Mouse (Mus musculus): ENCODE results near the gene Plekho2.
A peak's percentile ranks its signal among the peaks of the same experiment; 100 is the strongest.

Plekho2 gene

DNA sequence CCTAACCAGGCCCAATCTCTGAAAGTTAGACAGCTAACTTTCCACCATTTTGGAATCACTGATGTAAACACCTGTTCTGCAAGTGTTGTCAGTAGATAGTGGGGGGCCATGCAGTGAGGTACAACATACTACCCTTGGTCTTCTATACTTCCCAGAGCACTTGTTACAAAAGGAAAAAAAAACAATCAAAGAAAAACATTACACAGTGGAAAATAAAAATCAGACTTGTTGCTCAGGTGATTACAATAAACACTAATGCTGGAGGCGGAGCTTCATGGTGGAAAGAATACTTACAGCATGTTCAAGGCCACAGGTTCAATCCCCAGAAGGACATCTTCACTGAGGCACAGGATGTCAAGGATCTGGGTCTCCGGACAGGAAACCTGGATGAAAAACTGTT lies 27.1 kb downstream of the Plekho2 start:
- no peak for DNase-seq (ENCODE audit: low spot score)

DNA sequence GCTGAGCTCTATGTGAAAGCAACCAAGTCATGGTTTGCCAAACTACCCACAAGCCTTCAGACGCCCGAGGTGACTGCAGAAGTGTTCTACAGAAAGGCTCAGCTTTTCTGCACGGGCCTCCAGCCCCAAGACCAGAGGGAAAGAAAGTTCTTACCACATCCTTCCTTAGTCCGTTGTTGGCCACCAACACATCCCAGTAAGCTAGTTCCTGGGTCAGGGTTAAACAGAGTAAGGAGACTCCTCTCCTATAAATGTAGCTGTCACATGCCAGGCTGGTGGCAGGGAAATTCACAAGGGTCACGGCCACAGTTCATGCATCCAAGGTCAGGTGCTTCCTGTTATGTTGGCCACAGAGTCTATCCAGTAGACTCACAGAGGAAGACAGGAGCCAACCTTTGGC lies 27.7 kb downstream of the Plekho2 start:
- no peak for DNase-seq (ENCODE audit: low spot score)

DNA sequence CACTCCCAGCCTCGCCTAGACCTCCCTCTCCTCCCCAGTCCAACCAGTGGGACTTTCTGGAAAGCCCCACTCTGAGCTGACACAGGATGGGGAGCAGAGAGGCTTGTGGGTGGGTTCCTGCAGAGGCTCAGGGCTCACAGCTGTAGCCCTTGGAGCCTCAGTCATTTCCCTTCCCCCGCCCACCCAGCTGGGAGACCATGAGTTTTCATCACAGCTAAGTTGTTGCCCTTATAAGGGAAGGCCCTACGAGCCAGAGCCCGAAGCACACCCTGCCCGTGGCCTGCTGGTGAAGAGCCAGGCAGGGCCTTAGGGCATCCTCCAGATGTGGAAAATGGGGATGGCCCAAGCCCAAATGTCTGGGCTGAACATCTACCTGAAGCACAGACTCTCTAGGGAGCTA lies 28.8 kb downstream of the Plekho2 start:
- peak; percentile 74 for DNase-seq (ENCODE audit: low spot score)

DNA sequence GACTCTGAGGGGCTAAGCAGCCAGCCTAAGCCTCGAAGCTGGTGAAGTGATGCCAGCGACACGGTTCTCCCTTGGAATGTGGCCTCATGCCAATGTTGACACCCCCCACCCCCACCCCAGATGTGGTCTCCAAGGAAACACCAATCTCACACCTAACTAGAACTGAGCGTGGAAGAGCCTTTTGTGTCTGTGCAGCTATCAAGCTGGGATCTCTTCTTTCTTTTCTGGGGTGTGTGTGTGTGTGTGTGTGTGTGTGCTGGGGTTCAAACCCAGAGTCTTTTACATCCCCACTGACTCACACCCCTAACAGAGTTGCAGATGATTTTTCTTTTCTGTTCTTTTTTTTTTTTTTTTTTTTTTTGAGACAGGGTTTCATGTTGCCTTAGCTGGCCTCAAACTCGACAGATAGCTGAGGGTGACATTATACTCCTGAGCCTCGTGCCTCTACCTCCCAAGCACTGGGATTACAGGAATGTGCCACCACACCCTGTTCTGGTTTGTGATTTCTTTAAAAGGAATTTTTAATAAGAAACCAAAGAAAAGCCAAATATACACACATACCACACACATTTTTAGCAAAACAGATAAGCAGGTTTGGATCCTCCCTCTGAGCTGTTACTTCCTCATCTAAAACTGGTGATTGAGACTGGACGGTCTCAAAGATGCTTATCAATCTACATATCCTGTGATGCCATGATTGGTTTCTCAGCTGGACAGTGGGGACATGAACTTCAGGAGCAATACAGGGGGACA lies 29.6 kb downstream of the Plekho2 start:
- DNase-seq (ENCODE audit: low spot score), result no peak

DNA sequence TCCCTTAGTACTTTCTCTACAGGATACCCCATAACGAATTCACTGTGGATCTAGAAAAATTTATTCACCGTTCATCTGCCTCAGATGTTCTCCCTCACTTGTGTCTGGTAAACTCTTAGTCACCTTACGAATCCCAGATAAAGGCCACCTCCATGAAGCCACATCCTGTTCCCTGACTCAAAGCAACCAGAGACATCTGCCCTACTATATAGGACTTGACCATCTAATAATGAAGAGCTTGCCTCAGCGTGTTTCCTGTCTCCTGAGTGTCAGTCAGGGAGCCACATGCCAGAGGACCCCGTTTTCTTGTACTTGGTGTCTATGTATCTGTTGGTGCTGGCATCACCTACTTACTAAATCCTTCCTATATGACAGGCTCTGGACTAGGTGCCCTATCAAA lies 30.2 kb downstream of the Plekho2 start:
- no peak for DNase-seq (ENCODE audit: low spot score)

DNA sequence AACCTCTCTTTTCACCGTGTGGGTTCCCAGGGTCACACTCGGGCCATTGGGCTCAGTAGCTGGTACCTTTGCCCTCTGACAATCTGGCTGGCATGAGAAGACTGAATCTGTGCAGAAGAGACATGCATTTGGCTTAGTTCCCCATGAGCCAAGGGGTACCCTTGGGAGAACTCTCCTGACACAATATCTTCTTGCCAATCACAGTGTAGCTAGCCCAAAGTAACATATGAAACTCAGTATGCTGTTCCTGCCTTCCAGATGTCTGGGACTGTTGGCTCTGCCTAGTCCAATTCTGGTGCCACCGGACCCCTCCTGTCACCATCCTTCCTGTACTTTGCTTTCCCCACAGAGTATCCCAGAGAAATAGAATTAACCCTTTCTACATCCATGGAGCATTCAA lies 30.7 kb downstream of the Plekho2 start:
- no peak for DNase-seq (ENCODE audit: low spot score)

DNA sequence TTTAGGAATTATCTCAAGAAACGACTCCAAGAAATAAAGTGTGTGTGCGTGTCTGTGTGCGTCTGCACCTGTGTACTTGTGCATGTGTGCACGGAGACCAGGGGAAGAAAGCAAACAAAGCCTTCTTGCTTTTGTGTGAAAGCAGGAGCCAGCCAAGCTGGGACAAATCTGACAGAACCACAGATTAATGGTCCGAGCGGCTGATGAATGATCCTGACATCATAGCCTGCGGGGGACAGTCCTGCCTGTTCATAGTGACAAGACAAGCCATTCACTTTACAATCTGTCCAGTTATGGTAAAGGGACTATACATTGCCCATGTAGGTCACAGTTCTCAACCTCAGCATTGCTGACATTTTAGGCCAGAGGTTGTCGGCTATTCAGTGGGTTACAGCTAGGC lies 31.5 kb downstream of the Plekho2 start:
- no peak for DNase-seq (ENCODE audit: low spot score)

DNA sequence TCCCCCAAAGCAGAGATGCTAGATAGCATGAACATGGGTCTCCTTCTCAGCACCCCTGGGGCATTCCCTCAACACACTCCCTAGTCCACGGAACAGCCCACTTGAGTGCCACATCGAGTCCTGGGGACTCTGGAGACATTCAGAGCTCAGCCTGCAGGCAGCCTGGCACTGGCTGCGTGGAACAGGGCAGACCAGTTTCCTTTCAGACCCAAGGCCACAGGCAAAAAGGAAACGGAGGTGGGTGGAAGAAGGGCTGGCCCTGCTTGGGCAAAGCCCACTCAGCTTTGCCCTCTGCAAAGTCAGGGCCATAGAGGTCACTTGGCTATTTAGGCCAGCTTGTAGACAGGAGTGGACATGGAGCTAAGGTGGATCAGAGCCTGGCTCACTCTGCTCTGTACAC lies 32.0 kb downstream of the Plekho2 start:
- no peak for DNase-seq (ENCODE audit: low spot score)

DNA sequence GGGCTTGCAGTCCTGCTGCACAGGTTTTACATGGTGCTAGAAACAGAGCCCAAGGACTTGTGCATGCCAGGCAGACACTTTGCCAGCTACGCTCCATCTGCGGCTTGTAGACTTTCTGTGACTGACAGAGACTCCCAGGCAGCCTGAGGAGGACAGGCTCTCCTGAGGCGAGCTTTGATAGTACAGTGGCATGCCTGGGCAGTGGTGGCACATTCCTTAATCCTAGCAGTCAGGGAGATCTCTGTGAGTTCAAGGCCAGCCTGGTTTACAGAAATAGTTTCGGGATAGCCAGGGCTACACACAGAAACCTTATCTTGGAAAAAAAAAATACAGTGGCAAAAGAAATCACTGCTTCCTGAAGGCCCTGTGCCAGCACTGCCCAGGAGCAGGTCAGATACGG lies 32.7 kb downstream of the Plekho2 start:
- DNase-seq (ENCODE audit: low spot score), result no peak

DNA sequence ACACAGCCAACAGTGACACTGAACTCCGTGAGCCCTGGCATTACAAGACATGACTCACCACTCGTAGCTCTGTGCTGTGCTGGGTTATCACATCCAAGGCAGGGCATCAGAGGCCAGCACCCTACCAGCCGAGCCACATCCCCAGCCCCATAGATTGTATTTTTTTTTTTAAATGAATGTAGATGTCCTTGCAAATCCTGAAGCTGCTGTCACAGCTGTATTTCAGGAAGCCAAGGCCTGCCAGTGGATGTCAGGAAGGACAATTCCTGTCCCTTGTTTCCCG lies 33.5 kb downstream of the Plekho2 start:
- peak; percentile 69 for DNase-seq (ENCODE audit: low spot score)

- DNase-seq (ENCODE audit: low spot score), result no peak
Measured at GRCm38 (mm10) chr9:65545635-65546412, 34.0 kb downstream of the Plekho2 start.

- DNase-seq (ENCODE audit: low spot score), result no peak
Measured at GRCm38 (mm10) chr9:65542111-65542524, 37.7 kb downstream of the Plekho2 start.

- DNase-seq (ENCODE audit: low spot score), result peak; percentile 24
Measured at GRCm38 (mm10) chr9:65541126-65542068, 38.4 kb downstream of the Plekho2 start.

DNA sequence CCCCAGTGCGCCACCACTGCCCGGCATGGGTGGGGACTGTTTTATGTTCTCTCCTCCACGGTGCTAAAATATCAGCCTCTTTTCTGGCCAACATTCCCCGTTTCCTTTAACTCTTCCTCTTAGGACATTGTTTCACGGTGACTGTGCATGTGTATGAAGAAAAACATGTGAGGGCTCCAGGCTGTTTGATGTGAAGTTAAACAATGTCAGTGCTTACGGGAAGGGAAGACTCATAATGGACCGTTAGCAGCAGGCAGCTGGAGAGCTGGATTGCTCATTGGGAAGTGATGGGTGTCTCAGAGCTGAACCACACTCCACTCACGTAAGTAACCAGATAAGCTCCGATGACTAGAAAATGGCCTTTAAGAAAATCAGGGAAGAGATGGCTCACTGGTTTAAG lies 40.1 kb downstream of the Plekho2 start:
- DNase-seq (ENCODE audit: low spot score), result no peak

GRCm38 (mm10) chr9:65537901-65538630 lies 41.8 kb downstream of the Plekho2 start:
- DNase-seq (ENCODE audit: low spot score), result no peak

- DNase-seq (ENCODE audit: low spot score), result no peak
Measured at GRCm38 (mm10) chr9:65536491-65536890, 43.3 kb downstream of the Plekho2 start.

DNA sequence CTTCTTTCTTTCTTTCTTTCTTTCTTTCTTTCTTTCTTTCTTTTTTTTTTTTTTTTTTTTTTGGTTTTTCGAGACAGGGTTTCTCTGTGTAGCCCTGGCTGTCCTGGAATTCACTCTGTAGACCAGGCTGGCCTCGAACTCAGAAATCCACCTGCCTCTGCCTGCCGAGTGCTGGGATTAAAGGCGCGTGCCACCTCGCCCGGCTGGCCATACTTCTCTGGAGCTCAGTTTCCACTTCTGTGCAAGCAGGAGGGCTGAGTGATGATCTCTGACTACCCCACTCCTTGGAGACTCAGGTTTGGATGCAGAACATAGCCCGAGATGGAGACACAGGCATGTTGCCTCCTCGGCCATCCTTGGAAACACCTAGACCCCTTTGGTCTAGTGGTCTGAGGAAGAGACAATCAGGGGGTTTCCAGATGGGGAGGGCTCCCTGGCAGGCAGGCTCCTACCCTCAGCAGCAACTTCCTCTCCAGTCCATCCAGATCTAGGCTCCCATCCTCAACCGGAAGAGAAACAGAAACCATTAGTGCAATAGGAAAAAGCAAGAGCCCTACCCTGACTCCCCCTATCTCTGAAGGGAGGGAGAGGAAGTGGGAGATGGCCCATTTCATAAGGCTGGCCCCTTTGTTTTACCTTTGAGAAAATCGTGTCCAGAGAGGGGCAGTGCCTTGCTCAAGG lies 43.9 kb downstream of the Plekho2 start:
- DNase-seq (ENCODE audit: low spot score), result no peak

DNA sequence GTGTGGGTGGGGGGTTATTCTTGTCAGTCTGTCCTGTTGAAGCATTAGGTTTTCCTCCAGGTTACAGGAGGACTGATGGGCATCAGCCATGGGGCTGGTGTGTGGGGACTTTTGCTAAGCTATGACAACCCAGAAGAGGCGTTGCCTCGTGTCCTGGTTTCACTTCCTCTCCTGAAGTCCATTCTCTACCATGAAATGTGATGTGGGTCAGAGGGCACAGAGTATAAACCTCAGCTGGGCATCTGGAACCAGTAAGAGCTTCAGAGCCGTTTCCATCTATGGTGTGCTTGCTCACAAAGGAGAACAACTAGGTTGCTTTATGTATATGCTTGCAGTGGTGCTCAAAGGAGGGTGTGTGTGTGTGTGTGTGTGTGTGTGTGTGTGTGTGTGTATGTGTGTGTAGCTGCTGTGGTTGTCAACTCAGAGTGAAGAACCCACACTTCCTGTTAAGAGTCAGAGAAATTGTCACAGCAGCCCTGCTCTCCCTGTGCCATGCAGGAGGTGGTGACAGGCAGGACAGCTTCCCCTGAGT lies 44.6 kb downstream of the Plekho2 start:
- no peak for DNase-seq (ENCODE audit: low spot score)

DNA sequence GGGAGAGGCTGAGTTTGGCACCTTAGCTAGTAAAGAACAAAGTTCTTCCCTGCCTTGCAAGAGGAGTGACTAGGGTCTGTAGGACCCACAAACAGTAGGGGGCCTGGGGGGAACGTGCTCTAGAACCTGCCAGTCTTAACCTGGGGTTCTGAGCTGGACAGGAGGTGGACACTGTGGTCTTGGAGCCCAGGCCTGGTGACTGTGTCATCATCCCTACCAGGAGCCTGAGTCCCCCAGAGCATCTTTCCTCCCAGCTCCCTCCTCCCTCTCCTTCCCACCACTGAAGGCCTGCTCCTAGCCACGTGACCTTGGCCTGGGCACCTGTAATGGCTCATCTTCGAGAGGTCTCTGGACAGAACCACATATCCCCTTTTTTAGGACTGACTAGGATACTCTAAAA lies 45.7 kb downstream of the Plekho2 start:
- no peak for DNase-seq (ENCODE audit: low spot score)

DNA sequence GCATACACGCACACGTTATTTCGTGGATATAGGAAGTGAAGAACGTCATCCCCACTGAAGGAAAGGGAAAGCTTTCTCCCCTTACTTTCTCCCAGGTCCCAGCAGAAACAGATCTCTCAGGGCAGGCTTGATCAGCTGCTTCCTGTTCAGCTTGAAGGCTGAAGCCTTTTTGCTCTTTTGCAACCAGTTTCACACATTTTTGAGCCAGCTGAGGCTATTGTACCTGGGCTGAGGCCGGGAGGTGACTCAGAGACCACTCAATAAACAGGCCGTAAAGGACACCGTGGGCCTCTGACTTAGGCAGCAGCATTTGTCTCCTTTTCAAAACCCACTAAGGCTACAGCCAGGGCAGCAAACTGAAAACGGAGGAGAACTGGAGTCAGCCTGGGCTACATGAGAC lies 46.9 kb downstream of the Plekho2 start:
- no peak for DNase-seq (ENCODE audit: low spot score)

- no peak for DNase-seq (ENCODE audit: low spot score)
Measured at GRCm38 (mm10) chr9:65531283-65531682, 48.6 kb downstream of the Plekho2 start.

All from ovary, adult 18-20 months (tissue).